Mouse (Mus musculus) spleen, adult 2 months (tissue): Measurements from ENCODE around the gene Ppp4r4. TPM values are rescaled to one million over a fixed set of nuclear protein-coding genes. Genes with fewer than 3 reads are reported as not detected.
A peak's percentile ranks its signal among the peaks of the same experiment; 100 is the strongest.

Source experiments
- DNase-seq, 2 experiments: peaks; one replicate each; pipeline versions ENCODE4 v3.0.0 to v3.0.0-alpha.2; 2012 to 2021; ENCODE audit warnings: low spot score in 2 of 2, low read depth in 1 of 2
- H3K27ac ChIP-seq: fragments of 200-500 bp; 2 replicates; pipeline ENCODE4 v1.5.1; 2012; ENCODE audit warnings: low read length, inconsistent platforms; ENCODE audit not compliant: insufficient read depth
- H3K27me3 ChIP-seq: fragments of 200-500 bp; 2 replicates; pipeline ENCODE4 v1.6.1; 2012; ENCODE audit warnings: mild to moderate bottlenecking, moderate library complexity, low read length, inconsistent platforms; ENCODE audit not compliant: control insufficient read depth, insufficient read depth
- H3K36me3 ChIP-seq: fragments of 200-500 bp; 2 replicates; pipeline ENCODE4 v1.6.1; 2012; ENCODE audit warnings: mild to moderate bottlenecking, low read length, inconsistent platforms; ENCODE audit not compliant: control insufficient read depth, insufficient read depth
- H3K4me1 ChIP-seq: fragments of 200-500 bp; 2 replicates; pipeline ENCODE4 v1.6.1; 2011; ENCODE audit warnings: inconsistent platforms; ENCODE audit not compliant: control insufficient read depth, insufficient read depth, insufficient read length
- H3K4me3 ChIP-seq: fragments of 200-500 bp; 2 replicates; pipeline ENCODE4 v1.5.1; 2011; ENCODE audit warnings: mild to moderate bottlenecking, inconsistent platforms; ENCODE audit not compliant: insufficient read depth, insufficient read length; ENCODE audit errors: extremely low read depth
- CTCF ChIP-seq: fragments of 200-500 bp; IDR thresholded peaks from 2 replicates; pipeline ENCODE4 v1.5.1; 2011; ENCODE audit warnings: mild to moderate bottlenecking, inconsistent platforms; ENCODE audit not compliant: insufficient read depth, insufficient read length, insufficient replicate concordance; ENCODE audit errors: extremely low read depth
- POLR2A ChIP-seq: fragments of 200-500 bp; IDR thresholded peaks from 2 replicates; pipeline ENCODE4 v1.6.1; 2011; ENCODE audit warnings: low read depth, low read length, inconsistent platforms
- WGBS: fragments of 180-500 bp; shearing (Covaris S2); methylation state at CpG from one replicate; pipeline ENCODE4 v1.1.7; 2018; 5-methylcytosine and 5-hydroxymethylcytosine counted together
- polyA plus RNA-seq: library from polyadenylated mRNA; depleted of rRNA; stranded (reverse); fragments of >200 nt; gene quantifications from 2 replicates; pipeline ENCODE4 v1.2.3, GENCODE M21; 2012

Gene Ppp4r4
- polyA plus RNA-seq, 1 experiment: 0.08 TPM

DNA sequence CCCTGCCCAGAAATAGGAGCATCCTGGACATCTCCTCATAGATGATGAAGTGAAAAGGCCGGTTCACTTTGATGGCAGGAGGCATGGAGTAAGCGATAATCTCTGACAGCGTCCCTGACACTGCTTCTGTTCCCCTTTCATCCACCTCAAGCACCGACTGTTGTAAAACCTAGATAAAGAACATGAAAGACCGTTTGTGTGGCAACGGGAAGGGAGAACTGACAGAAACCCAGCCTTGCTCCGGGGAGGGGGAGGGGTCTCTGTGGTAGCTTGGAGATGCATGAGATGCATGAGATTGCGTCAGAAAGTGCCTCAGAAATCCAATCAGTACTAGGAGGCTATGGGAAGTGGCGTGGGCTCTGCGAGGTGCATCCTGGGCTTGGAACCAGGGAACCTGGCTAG lies 84.8 kb downstream of the Ppp4r4 start:
- no peaks in the 10 kb centered on the region for H3K36me3 ChIP-seq
- H3K27me3 ChIP-seq: no peaks in the 10 kb centered on the region
- no peaks in the 10 kb centered on the region for H3K4me1 ChIP-seq
- no peak for DNase-seq
- no peak for TF ChIP-seq CTCF
- TF ChIP-seq POLR2A: no peak
- no peak overlapping the region for H3K4me3 ChIP-seq
- H3K27ac ChIP-seq: no peak overlapping the region
- WGBS: 77% methylated on average over 10 of the region's 10 CpGs

DNA sequence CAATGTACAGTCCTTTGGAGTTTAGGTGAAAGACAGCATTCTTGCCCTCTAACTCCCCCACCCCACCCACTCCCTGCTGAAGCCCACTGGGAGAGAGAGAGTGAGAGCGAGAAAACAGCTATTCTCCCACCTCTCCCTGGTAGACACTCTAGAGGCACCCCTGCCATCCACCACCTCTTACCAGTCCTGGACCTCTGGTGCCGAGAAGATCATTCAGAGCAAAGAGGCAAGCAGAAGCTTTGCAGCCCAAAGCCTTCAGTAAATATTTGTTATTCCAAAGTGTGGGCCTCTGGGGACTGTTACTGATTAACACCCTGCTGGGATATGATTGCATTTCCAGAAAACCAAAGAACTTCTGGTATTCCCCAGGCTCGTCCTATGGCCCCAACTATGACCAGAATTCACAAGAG lies 99.1 kb downstream of the Ppp4r4 start, which contains the start of gene Serpina10:
Gene Serpina10 (minus strand): TSS at position 242 of the 410 bp plus-strand sequence.
- Histone ChIP-seq H3K36me3 (no peaks in the 10 kb centered on the region), H3K4me3 (no peak within 1 kb of the TSS), H3K27me3 (no peaks in the 10 kb centered on the region), H3K27ac (no peak within 1 kb of the TSS), H3K4me1 (no peaks in the 10 kb centered on the region)
- 82% methylated on average over 3 of the region's 3 CpGs for WGBS
- no peak for DNase-seq
- TF ChIP-seq CTCF (no peak), POLR2A (no peak)

DNA sequence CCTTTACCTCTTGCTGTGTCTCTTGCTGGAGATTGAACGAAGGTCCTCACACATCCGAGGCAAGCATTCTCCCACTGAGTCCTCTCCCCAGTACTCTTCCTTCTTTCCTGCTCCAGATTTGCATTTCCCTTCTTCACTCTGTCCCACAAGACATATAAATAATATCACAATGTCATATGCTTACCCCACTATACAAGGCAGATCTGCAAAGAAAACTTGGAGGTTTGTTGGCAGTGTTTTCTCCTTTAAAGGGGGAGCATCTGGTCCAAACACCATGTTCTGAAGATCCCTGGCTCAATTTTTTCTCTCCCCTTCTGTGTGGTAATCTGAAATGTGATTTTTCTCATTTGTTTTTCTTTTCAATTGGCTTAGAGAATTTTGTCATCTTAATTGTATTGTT lies 102.3 kb downstream of the Ppp4r4 start:
- H3K27me3 ChIP-seq: no peaks in the 10 kb centered on the region
- no peaks in the 10 kb centered on the region for H3K4me1 ChIP-seq
- H3K36me3 ChIP-seq: no peaks in the 10 kb centered on the region
- TF ChIP-seq CTCF (no peak), POLR2A (no peak)
- DNase-seq: no peak
- 81% methylated on average over 2 of the region's 2 CpGs for WGBS
- no peak overlapping the region for H3K4me3 ChIP-seq
- no peak overlapping the region for H3K27ac ChIP-seq

DNA sequence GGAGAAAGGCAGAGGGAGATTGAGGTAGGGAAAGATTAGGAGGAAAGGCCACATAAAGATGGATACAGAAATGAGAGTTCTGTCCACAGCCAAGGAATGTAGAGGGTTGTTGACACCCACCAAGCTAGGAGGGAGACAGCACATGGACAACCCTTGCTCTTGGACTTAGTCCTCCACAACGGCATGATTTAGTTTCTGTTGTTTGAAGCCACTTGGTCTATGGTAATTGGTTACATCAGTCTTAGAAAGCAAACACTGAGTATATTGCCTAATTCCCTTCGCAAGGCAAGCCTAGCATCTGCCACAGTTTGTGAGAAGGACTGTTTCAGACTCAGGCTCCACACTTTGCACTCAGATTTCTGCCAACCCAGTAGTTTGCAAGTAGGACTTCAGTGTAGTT lies 103.8 kb downstream of the Ppp4r4 start:
- H3K27ac ChIP-seq: no peak overlapping the region
- WGBS: 85% methylated on average over 2 of the region's 2 CpGs
- no peak for DNase-seq
- no peaks in the 10 kb centered on the region for H3K4me1 ChIP-seq
- H3K36me3 ChIP-seq: no peaks in the 10 kb centered on the region
- no peaks in the 10 kb centered on the region for H3K27me3 ChIP-seq
- H3K4me3 ChIP-seq: no peak overlapping the region
- no peak for TF ChIP-seq CTCF
- no peak for TF ChIP-seq POLR2A

DNA sequence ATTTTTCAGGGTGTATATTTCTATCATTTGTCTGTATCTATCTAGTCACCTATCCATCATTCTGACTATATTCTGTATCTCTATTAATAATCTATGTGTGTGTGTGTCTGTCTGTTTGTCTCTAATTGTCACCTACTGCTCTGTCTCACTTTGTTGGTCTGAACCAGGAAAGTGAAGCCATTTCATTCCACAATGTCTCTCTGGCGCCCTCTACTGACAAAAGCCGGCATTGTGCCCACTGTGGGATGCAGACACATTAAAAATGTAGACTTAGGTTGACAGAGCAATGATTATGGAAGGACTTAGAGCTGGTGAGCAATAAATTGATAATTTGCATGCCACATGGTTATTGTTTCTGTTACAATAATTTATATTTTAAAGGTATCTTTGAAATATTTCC lies 111.3 kb downstream of the Ppp4r4 start:
- Histone ChIP-seq H3K27me3 (no peaks in the 10 kb centered on the region), H3K4me3 (no peak overlapping the region), H3K4me1 (no peaks in the 10 kb centered on the region), H3K27ac (no peak overlapping the region), H3K36me3 (no peaks in the 10 kb centered on the region)
- 0% methylated on average over 2 of the region's 2 CpGs for WGBS
- TF ChIP-seq CTCF: peak; percentile 50; the same call in 1 of the 2 replicates
- no peak for TF ChIP-seq POLR2A
- DNase-seq: peak in 1 of 2 experiments; percentile 23

DNA sequence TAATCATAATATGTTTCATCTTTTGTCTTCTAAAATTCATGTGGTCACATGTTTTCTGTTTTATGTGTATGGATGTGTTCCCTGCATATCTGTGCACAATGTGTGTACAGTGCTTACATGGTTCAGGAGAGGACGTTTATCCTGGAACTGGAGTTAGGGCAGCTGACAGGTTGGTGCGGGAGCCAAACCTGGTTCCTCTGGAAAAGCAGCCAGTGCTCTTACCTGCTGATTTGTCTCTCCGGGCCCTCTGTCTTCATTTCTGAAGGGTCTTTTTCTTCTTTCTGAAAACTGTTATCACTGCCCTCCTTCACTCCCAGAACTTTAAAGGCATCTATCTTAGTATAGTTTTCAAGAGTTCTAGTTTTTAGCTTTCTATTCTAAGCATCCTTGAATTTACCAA lies 111.7 kb downstream of the Ppp4r4 start:
- no peak for TF ChIP-seq POLR2A
- TF ChIP-seq CTCF: no peak
- no peak for DNase-seq
- Histone ChIP-seq H3K4me1 (no peaks in the 10 kb centered on the region), H3K27me3 (no peaks in the 10 kb centered on the region), H3K27ac (no peak overlapping the region), H3K36me3 (no peaks in the 10 kb centered on the region), H3K4me3 (no peak overlapping the region)
- WGBS: 78% methylated on average over 3 of the region's 3 CpGs

DNA sequence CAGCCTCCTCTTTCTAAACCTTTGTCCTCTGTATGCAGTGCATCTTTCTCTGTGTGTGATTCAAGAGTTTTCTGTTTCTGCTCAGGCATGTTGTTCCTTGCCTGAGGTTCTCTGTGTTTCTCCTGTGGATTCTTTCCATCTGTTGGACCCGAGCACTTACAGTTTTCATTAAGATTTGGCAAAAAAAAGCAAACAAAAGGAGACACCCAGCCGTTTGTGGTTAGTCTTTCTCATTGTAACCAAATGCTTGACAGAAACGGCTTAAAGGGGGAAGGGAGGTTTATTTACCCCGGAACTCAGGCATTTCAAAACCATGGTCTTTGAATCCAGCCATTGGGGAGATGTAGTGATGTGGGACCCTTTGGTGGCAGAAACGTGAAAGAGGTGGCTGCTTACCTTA lies 112.5 kb downstream of the Ppp4r4 start:
- Histone ChIP-seq H3K36me3 (no peaks in the 10 kb centered on the region), H3K27me3 (no peaks in the 10 kb centered on the region), H3K4me3 (no peak overlapping the region), H3K4me1 (no peaks in the 10 kb centered on the region), H3K27ac (no peak overlapping the region)
- TF ChIP-seq POLR2A (no peak), CTCF (no peak)
- 39% methylated on average over 5 of the region's 5 CpGs for WGBS
- no peak for DNase-seq
